Mouse (Mus musculus): ENCODE measurements around the gene Ppp1r9b.

DNA sequence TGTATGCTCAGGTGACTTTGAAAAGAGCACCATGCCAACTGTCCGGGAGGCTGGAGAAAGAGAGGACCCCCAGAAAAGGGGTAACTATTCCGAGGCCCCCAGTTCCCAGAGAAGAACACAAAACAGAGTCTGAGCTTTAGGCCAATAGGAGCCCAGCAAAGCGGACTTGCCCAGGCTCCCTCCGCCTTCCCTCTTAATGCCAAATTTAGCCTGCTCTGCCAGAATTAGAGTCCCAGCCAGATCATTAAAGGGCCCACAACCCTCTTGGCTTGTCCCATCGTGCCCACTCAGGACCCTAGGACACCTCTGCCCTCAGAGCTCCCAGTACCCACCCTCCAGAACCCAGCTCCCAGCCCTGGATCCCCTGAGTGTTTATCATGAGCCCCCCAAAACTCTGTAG, 17.9 kb upstream of the Ppp1r9b start:
- TF ChIP-seq CTCF (IDR thresholded peaks at IDR 0.05; ENCODE audit: control insufficient read depth, insufficient read depth, insufficient replicate concordance, low read depth, low read length) (no peak), POLR2A (IDR thresholded peaks at IDR 0.05; ENCODE audit: control insufficient read depth, low read depth, low read length) (no peak)

Measured in testis, adult 2 months (tissue).